Mouse (Mus musculus) gonadal fat pad, adult 2 months (tissue): ENCODE data around the gene Gm6020. TPM values are rescaled to one million over a fixed set of nuclear protein-coding genes. Genes with fewer than 3 reads are reported as not detected.
A peak's percentile ranks its signal among the peaks of the same experiment; 100 is the strongest.
"Not testable (repeated sequence)": the region's sequence is repeated elsewhere in the genome, so short reads cannot be mapped to it uniquely, and the experiment has no call there.

Experiments
- DNase-seq: peaks from one replicate; pipeline ENCODE4 v3.0.0-alpha.2; 2012; ENCODE audit warnings: low read depth
- polyA plus RNA-seq: library from polyadenylated mRNA; depleted of rRNA; stranded (reverse); fragments of >200 nt; gene quantifications from 2 replicates; pipeline ENCODE4 v1.2.3, GENCODE M21; 2012; rRNA removed

Gm6020 gene
- not detected in 2 replicates for polyA plus RNA-seq

GRCm38 (mm10) chr19:61183590-61183989 is at the start of gene Gm6020:
Gene Gm6020 (plus strand): TSS chr19:61183890.
- DNase-seq, result not testable (repeated sequence)

- DNase-seq, result no peak
Observed at GRCm38 (mm10) chr19:61138655-61139054, 45.0 kb upstream of the Gm6020 start.

- peak; percentile 62 for DNase-seq
Observed at GRCm38 (mm10) chr19:61140342-61141206, 43.1 kb upstream of the Gm6020 start, which contains the start of gene Zfp950. Gene Zfp950 (minus strand): TSS chr19:61140840.

- DNase-seq, result no peak
Observed at GRCm38 (mm10) chr19:61141299-61141698, 42.4 kb upstream of the Gm6020 start.

GRCm38 (mm10) chr19:61151372-61151700 is 32.4 kb upstream of the Gm6020 start:
- DNase-seq, result no peak

- no peak for DNase-seq
Observed at GRCm38 (mm10) chr19:61151701-61152420, 31.8 kb upstream of the Gm6020 start.

- DNase-seq, result no peak
Observed at GRCm38 (mm10) chr19:61175756-61176324, 7.8 kb upstream of the Gm6020 start, which contains the start of gene Gm7102. Gene Gm7102 (minus strand): TSS chr19:61176309.

- DNase-seq, result peak; percentile 28
Observed at GRCm38 (mm10) chr19:61199316-61199715, 15.6 kb downstream of the Gm6020 start.

- DNase-seq, result no peak
Observed at GRCm38 (mm10) chr19:61199836-61200235, 16.1 kb downstream of the Gm6020 start.

- not testable (repeated sequence) for DNase-seq
Observed at GRCm38 (mm10) chr19:61207506-61207905, 23.8 kb downstream of the Gm6020 start.

GRCm38 (mm10) chr19:61223706-61224328 is 40.1 kb downstream of the Gm6020 start:
- no peak for DNase-seq

GRCm38 (mm10) chr19:61224678-61225525 is 41.2 kb downstream of the Gm6020 start:
- no peak for DNase-seq

- DNase-seq, result no peak
Observed at GRCm38 (mm10) chr19:61225526-61226400, 42.1 kb downstream of the Gm6020 start.

GRCm38 (mm10) chr19:61226401-61226927 is 42.8 kb downstream of the Gm6020 start:
- DNase-seq, result no peak

- peak; percentile 17 for DNase-seq
Observed at GRCm38 (mm10) chr19:61226928-61227854, 43.5 kb downstream of the Gm6020 start.

GRCm38 (mm10) chr19:61227941-61228701 is 44.4 kb downstream of the Gm6020 start, which contains the start of gene Csf2ra:
Gene Csf2ra (minus strand): TSS chr19:61228429.
- DNase-seq, result no peak
